Mouse (Mus musculus): ENCODE results near the gene Slc39a11. TPM values are rescaled to one million over a fixed set of nuclear protein-coding genes. Genes with fewer than 3 reads are reported as not detected.
A peak's percentile ranks its signal among the peaks of the same experiment; 100 is the strongest.

Gene Slc39a11
- polyA plus RNA-seq, 2 experiments: 5.1 to 10.2 TPM

GRCm38 (mm10) chr11:113622028-113622427, 27.9 kb downstream of the Slc39a11 start:
- 56% methylated on average over 4 of the region's 4 CpGs for WGBS (ENCODE audit: insufficient replicate concordance)
- Histone ChIP-seq H3K4me1 (replicated peaks; ENCODE audit: control insufficient read depth in 2 of 2, insufficient read depth in 2 of 2, low read length in 1 of 2) (peaks cover 0 to 6% of the 10 kb centered on the region in 2 experiments; a peak in 2 of 4 replicates), H3K9ac (replicated peaks) (no peak overlapping the region), H3K27ac (no peak overlapping the region), H3K36me3 (replicated peaks; ENCODE audit: control insufficient read depth, insufficient read depth, low read depth) (no peaks in the 10 kb centered on the region), H3K4me2 (ENCODE audit: low read depth) (no peak overlapping the region), H3K27me3 (ENCODE audit: control insufficient read depth, insufficient read depth, low read length) (peaks cover 24% of the 10 kb centered on the region), H3K4me3 (ENCODE audit: insufficient read depth in 1 of 2, low read depth in 2 of 2, low read length in 2 of 2) (no peak overlapping the region), H3K9me3 (ENCODE audit: control insufficient read depth, low read length) (no peaks in the 10 kb centered on the region)
- TF ChIP-seq CTCF (IDR thresholded peaks at IDR 0.05; ENCODE audit: low read depth) (no peak), EP300 (IDR thresholded peaks at IDR 0.05; ENCODE audit: low read depth) (no peak)
- ATAC-seq (ENCODE audit: insufficient read depth): no peak
- no peak for DNase-seq (ENCODE audit: low read depth in 3 of 3, low spot score in 3 of 3)

GRCm38 (mm10) chr11:113621001-113621400, 28.9 kb downstream of the Slc39a11 start:
- TF ChIP-seq CTCF (IDR thresholded peaks at IDR 0.05; ENCODE audit: low read depth) (no peak), EP300 (IDR thresholded peaks at IDR 0.05; ENCODE audit: low read depth) (no peak)
- no peak for ATAC-seq (ENCODE audit: insufficient read depth)
- Histone ChIP-seq H3K9ac (replicated peaks) (no peak overlapping the region), H3K4me1 (replicated peaks; ENCODE audit: control insufficient read depth in 2 of 2, insufficient read depth in 2 of 2, low read length in 1 of 2) (peaks cover 0 to 8% of the 10 kb centered on the region in 2 experiments; a peak in 2 of 4 replicates), H3K27ac (no peak overlapping the region), H3K36me3 (replicated peaks; ENCODE audit: control insufficient read depth, insufficient read depth, low read depth) (no peaks in the 10 kb centered on the region), H3K4me3 (ENCODE audit: insufficient read depth in 1 of 2, low read depth in 2 of 2, low read length in 2 of 2) (no peak overlapping the region), H3K27me3 (ENCODE audit: control insufficient read depth, insufficient read depth, low read length) (peaks cover 24% of the 10 kb centered on the region), H3K4me2 (ENCODE audit: low read depth) (no peak overlapping the region), H3K9me3 (ENCODE audit: control insufficient read depth, low read length) (no peaks in the 10 kb centered on the region)
- WGBS (ENCODE audit: insufficient replicate concordance): 24% methylated on average over 2 of the region's 2 CpGs
- no peak for DNase-seq (ENCODE audit: low read depth in 3 of 3, low spot score in 3 of 3)

- WGBS (ENCODE audit: insufficient replicate concordance): 4% methylated on average over 31 of the region's 31 CpGs
Observed at GRCm38 (mm10) chr11:113619420-113620080, 30.3 kb downstream of the Slc39a11 start.

GRCm38 (mm10) chr11:113618672-113619419, 31.0 kb downstream of the Slc39a11 start, which contains the start of gene Sstr2:
Gene Sstr2 (plus strand): TSS chr11:113619342.
- Histone ChIP-seq H3K4me1 (replicated peaks; ENCODE audit: control insufficient read depth in 2 of 2, insufficient read depth in 2 of 2, low read length in 1 of 2) (peaks cover 0 to 8% of the 10 kb centered on the region in 2 experiments; a peak in 2 of 4 replicates), H3K4me3 (ENCODE audit: insufficient read depth in 1 of 2, low read depth in 2 of 2, low read length in 2 of 2) (peak within 1 kb of the TSS; percentile 39 to 52), H3K27ac (no peak within 1 kb of the TSS), H3K9ac (replicated peaks) (no peak within 1 kb of the TSS), H3K4me2 (ENCODE audit: low read depth) (peak within 1 kb of the TSS; percentile 55), H3K9me3 (ENCODE audit: control insufficient read depth, low read length) (no peaks in the 10 kb centered on the region), H3K36me3 (replicated peaks; ENCODE audit: control insufficient read depth, insufficient read depth, low read depth) (no peaks in the 10 kb centered on the region), H3K27me3 (ENCODE audit: control insufficient read depth, insufficient read depth, low read length) (peaks cover 24% of the 10 kb centered on the region)
- DNase-seq (ENCODE audit: low read depth in 3 of 3, low spot score in 3 of 3): no peak
- WGBS (ENCODE audit: insufficient replicate concordance): 1% methylated on average over 54 of the region's 54 CpGs
- TF ChIP-seq EP300 (IDR thresholded peaks at IDR 0.05; ENCODE audit: low read depth) (no peak), CTCF (IDR thresholded peaks at IDR 0.05; ENCODE audit: low read depth) (no peak)
- peak; percentile 50 for ATAC-seq (ENCODE audit: insufficient read depth)

More at GRCm38 (mm10) chr11:113619420-113620080, 30.3 kb downstream of the Slc39a11 start:
- Histone ChIP-seq H3K36me3 (replicated peaks; ENCODE audit: control insufficient read depth, insufficient read depth, low read depth) (no peaks in the 10 kb centered on the region), H3K4me1 (replicated peaks; ENCODE audit: control insufficient read depth in 2 of 2, insufficient read depth in 2 of 2, low read length in 1 of 2) (peaks cover 0 to 8% of the 10 kb centered on the region in 2 experiments; a peak in 2 of 4 replicates), H3K4me2 (ENCODE audit: low read depth) (peak overlapping the region; percentile 55), H3K27ac (no peak overlapping the region), H3K4me3 (ENCODE audit: insufficient read depth in 1 of 2, low read depth in 2 of 2, low read length in 2 of 2) (peak overlapping the region; percentile 39 to 52), H3K9ac (replicated peaks) (no peak overlapping the region), H3K9me3 (ENCODE audit: control insufficient read depth, low read length) (no peaks in the 10 kb centered on the region), H3K27me3 (ENCODE audit: control insufficient read depth, insufficient read depth, low read length) (peaks cover 24% of the 10 kb centered on the region)
- ATAC-seq (ENCODE audit: insufficient read depth) (no peak), DNase-seq (ENCODE audit: low read depth in 3 of 3, low spot score in 3 of 3) (no peak)
- no peak for TF ChIP-seq EP300 (IDR thresholded peaks at IDR 0.05; ENCODE audit: low read depth)
- no peak for TF ChIP-seq CTCF (IDR thresholded peaks at IDR 0.05; ENCODE audit: low read depth)

GRCm38 (mm10) chr11:113618303-113618671, 31.6 kb downstream of the Slc39a11 start:
- Histone ChIP-seq H3K4me1 (replicated peaks; ENCODE audit: control insufficient read depth in 2 of 2, insufficient read depth in 2 of 2, low read length in 1 of 2) (peaks cover 0 to 8% of the 10 kb centered on the region in 2 experiments; a peak in 2 of 4 replicates), H3K9me3 (ENCODE audit: control insufficient read depth, low read length) (no peaks in the 10 kb centered on the region), H3K4me3 (ENCODE audit: insufficient read depth in 1 of 2, low read depth in 2 of 2, low read length in 2 of 2) (no peak overlapping the region), H3K4me2 (ENCODE audit: low read depth) (peak overlapping the region; percentile 55), H3K9ac (replicated peaks) (no peak overlapping the region), H3K36me3 (replicated peaks; ENCODE audit: control insufficient read depth, insufficient read depth, low read depth) (no peaks in the 10 kb centered on the region), H3K27ac (no peak overlapping the region), H3K27me3 (ENCODE audit: control insufficient read depth, insufficient read depth, low read length) (peaks cover 24% of the 10 kb centered on the region)
- DNase-seq (ENCODE audit: low read depth in 3 of 3, low spot score in 3 of 3) (no peak), ATAC-seq (ENCODE audit: insufficient read depth) (no peak)
- TF ChIP-seq CTCF (IDR thresholded peaks at IDR 0.05; ENCODE audit: low read depth): no peak
- TF ChIP-seq EP300 (IDR thresholded peaks at IDR 0.05; ENCODE audit: low read depth): no peak
- WGBS (ENCODE audit: insufficient replicate concordance): 32% methylated on average over 4 of the region's 4 CpGs
